Mouse (Mus musculus): ENCODE data around the gene Tmem131l. TPM values are rescaled to one million over a fixed set of nuclear protein-coding genes. Genes with fewer than 3 reads are reported as not detected.

The Tmem131l gene
- polyA plus RNA-seq, 1 experiment from 2014 or later, result 35.7 TPM

- H3K27me3 ChIP-seq (replicated peaks; ENCODE audit: control insufficient read depth, insufficient read depth, low read length), result no peaks in the 10 kb centered on the region
- H3K9me3 ChIP-seq (ENCODE audit: control insufficient read depth, low read length), result no peaks in the 10 kb centered on the region
- H3K4me3 ChIP-seq (ENCODE audit: low read depth, low read length), result no peak overlapping the region
- DNase-seq (ENCODE audit: low spot score) (no peak), ATAC-seq (replicated peaks; ENCODE audit: low FRiP score) (no peak)
- H3K4me2 ChIP-seq, result no peak overlapping the region
- WGBS, result 88% methylated on average over 4 of the region's 4 CpGs
- 0 out of 2 replicates have a peak, but pooled peaks cover 5% of the 10 kb centered on the region for H3K36me3 ChIP-seq (ENCODE audit: control insufficient read depth, insufficient read depth, low read length)
- no peak overlapping the region for H3K27ac ChIP-seq (ENCODE audit: low read depth, low read length)
- H3K9ac ChIP-seq (ENCODE audit: low read depth, low read length), result no peak overlapping the region
- peaks cover 13% of the 10 kb centered on the region for H3K4me1 ChIP-seq (replicated peaks; ENCODE audit: control insufficient read depth, insufficient read depth, low read length)
Measured at GRCm38 (mm10) chr3:84028968-84029367, 11.0 kb downstream of the Tmem131l start.

GRCm38 (mm10) chr3:84027691-84028159 is 12.2 kb downstream of the Tmem131l start:
- no peak overlapping the region for H3K4me3 ChIP-seq (ENCODE audit: low read depth, low read length)
- H3K9me3 ChIP-seq (ENCODE audit: control insufficient read depth, low read length), result no peaks in the 10 kb centered on the region
- 0 out of 2 replicates have a peak, but pooled peaks cover 5% of the 10 kb centered on the region for H3K36me3 ChIP-seq (ENCODE audit: control insufficient read depth, insufficient read depth, low read length)
- no peak overlapping the region for H3K9ac ChIP-seq (ENCODE audit: low read depth, low read length)
- no peak overlapping the region for H3K4me2 ChIP-seq
- WGBS, result 75% methylated on average over 8 of the region's 8 CpGs
- H3K27ac ChIP-seq (ENCODE audit: low read depth, low read length), result no peak overlapping the region
- DNase-seq (ENCODE audit: low spot score) (no peak), ATAC-seq (replicated peaks; ENCODE audit: low FRiP score) (no peak)
- H3K4me1 ChIP-seq (replicated peaks; ENCODE audit: control insufficient read depth, insufficient read depth, low read length), result peaks cover 9% of the 10 kb centered on the region
- no peaks in the 10 kb centered on the region for H3K27me3 ChIP-seq (replicated peaks; ENCODE audit: control insufficient read depth, insufficient read depth, low read length)

DNA sequence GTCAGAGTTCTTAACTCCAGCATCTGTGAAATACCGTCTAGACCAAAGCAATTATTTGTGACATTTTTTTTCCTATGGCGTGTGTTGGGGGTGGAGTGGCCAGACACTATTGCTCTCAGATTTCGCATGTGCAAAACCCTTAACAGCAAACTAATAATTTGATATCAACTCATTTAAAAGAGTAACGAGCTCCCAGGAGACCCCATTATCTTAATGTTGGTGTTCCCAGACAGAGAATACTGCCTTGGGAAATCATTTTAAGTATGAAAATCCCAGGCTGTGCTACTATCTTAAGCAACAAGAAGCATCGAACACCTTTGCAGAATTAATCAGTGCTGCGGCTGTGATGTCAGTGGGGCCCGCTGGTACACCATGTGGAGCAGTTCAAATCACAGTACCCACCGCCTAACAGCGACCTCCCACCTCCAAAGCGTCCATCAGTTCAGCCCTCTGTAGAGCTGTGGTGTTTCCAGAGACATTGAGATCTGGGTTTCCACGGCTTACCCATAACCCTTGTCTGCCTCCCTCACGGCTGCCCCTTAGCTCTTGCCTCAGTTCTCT is 15.4 kb downstream of the Tmem131l start:
- Histone ChIP-seq H3K9me3 (ENCODE audit: control insufficient read depth, low read length) (no peaks in the 10 kb centered on the region), H3K4me3 (ENCODE audit: low read depth, low read length) (no peak overlapping the region), H3K27me3 (replicated peaks; ENCODE audit: control insufficient read depth, insufficient read depth, low read length) (no peaks in the 10 kb centered on the region), H3K36me3 (ENCODE audit: control insufficient read depth, insufficient read depth, low read length) (no peaks in the 10 kb centered on the region), H3K9ac (ENCODE audit: low read depth, low read length) (no peak overlapping the region), H3K4me2 (no peak overlapping the region), H3K4me1 (replicated peaks; ENCODE audit: control insufficient read depth, insufficient read depth, low read length) (peaks cover 26% of the 10 kb centered on the region), H3K27ac (ENCODE audit: low read depth, low read length) (no peak overlapping the region)
- 81% methylated on average over 12 of the region's 12 CpGs for WGBS
- ATAC-seq (replicated peaks; ENCODE audit: low FRiP score), result no peak
- DNase-seq (ENCODE audit: low spot score), result no peak

DNA sequence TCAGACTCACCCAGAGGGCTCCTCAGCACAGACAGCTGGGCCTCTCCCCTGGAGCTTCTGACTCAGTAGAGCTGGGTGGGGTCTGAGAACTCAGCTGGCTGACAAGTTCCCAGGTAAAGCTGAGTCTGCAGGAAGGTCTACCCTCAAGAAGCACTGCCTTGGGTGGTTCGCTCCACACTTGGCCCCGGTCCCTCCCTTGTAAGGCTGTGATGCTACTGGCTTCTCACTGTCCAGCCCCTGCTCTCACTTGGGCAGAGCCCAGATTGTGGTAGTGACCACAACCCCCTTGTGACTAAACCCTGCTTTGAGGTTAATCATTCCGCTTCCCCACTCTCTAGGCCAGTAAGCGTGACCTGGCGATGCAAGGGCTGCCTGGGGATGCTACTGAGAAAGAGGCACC is 17.3 kb downstream of the Tmem131l start:
- no peaks in the 10 kb centered on the region for H3K9me3 ChIP-seq (ENCODE audit: control insufficient read depth, low read length)
- H3K27ac ChIP-seq (ENCODE audit: low read depth, low read length), result no peak overlapping the region
- no peak overlapping the region for H3K9ac ChIP-seq (ENCODE audit: low read depth, low read length)
- no peak overlapping the region for H3K4me3 ChIP-seq (ENCODE audit: low read depth, low read length)
- H3K27me3 ChIP-seq (replicated peaks; ENCODE audit: control insufficient read depth, insufficient read depth, low read length), result no peaks in the 10 kb centered on the region
- H3K4me1 ChIP-seq (replicated peaks; ENCODE audit: control insufficient read depth, insufficient read depth, low read length), result peaks cover 26% of the 10 kb centered on the region
- no peak overlapping the region; the same call in 1 of the 2 replicates for H3K4me2 ChIP-seq
- no peak for DNase-seq (ENCODE audit: low spot score)
- 72% methylated on average over 5 of the region's 5 CpGs for WGBS
- peak; percentile 75 for ATAC-seq (replicated peaks; ENCODE audit: low FRiP score)
- H3K36me3 ChIP-seq (ENCODE audit: control insufficient read depth, insufficient read depth, low read length), result 0 out of 2 replicates have a peak, but pooled peaks cover 7% of the 10 kb centered on the region

DNA sequence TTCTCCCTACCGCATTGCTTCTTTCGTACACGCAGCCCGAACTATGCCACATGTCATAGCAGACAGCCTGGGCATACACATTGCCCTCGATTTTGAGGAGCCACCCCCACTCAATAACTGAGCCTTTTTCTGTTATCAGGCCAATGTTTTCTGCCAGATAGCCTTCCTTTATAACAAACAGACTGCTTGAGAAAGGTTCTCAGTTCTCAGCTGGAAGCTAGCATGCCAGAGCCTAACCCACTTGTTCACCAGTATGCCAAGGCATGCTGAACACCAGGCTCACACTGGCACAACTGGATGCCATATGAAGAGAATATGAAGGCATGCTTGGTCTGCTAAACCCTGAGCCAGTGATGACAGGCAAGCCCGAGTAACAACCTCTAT is 17.8 kb downstream of the Tmem131l start:
- peaks cover 26% of the 10 kb centered on the region for H3K4me1 ChIP-seq (replicated peaks; ENCODE audit: control insufficient read depth, insufficient read depth, low read length)
- no peak overlapping the region for H3K9ac ChIP-seq (ENCODE audit: low read depth, low read length)
- WGBS, result 74% methylated on average over 6 of the region's 6 CpGs
- DNase-seq (ENCODE audit: low spot score), result no peak
- peak; percentile 53 for ATAC-seq (replicated peaks; ENCODE audit: low FRiP score)
- no peak overlapping the region for H3K4me3 ChIP-seq (ENCODE audit: low read depth, low read length)
- H3K9me3 ChIP-seq (ENCODE audit: control insufficient read depth, low read length), result no peaks in the 10 kb centered on the region
- no peaks in the 10 kb centered on the region for H3K27me3 ChIP-seq (replicated peaks; ENCODE audit: control insufficient read depth, insufficient read depth, low read length)
- H3K36me3 ChIP-seq (ENCODE audit: control insufficient read depth, insufficient read depth, low read length), result 0 out of 2 replicates have a peak, but pooled peaks cover 7% of the 10 kb centered on the region
- H3K4me2 ChIP-seq, result peak overlapping the region; percentile 23
- H3K27ac ChIP-seq (ENCODE audit: low read depth, low read length), result 0 out of 2 replicates have a peak overlapping the region, but pooled peaks have one; percentile 21

DNA sequence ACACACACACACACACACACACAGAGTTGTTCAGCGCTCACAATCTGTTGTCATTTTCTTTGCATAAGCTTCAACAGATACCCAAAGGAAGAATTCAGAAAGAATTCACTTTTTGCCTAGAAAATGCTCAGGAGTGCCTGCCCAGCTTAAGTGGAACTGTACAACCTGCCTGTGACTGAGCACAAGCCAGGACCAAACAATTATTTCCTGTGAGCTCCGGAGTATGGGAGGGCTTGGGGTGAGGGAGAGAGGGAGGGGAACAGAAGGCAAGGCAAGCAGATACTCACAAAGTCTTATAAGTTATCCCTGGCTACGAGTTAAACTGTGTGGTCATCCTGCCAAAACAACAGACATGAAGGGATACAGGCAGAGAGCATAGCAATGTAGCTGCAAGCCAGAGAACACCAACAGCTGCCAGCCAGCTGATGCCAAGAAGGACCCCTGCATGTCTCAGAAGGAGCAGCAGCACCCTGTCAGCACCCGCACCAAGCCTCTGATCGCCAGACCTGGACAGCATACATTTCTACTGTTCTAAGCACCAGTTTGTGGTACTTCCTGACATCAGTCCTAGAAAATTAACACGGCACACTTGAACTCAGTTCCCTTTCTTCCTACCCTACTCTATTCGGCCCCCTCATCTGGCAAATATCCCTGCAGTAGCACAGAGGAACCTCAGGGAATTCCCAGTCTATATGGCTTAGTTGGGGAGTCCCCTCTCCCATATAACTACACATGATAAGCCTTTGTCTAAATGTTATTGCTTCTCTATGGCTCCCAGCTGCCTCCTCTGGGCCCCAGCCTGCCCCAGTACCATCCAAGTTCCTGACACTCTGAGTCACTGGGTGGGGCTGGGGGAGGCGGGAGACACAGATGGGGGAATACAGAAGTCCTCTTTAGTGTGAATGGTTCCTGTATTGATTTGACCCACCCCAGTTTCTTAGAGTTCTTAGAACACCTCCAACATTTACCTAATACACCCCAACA is 18.5 kb downstream of the Tmem131l start:
- 73% methylated on average over 8 of the region's 8 CpGs for WGBS
- H3K4me2 ChIP-seq, result peak overlapping the region; percentile 23; the same call in 1 of the 2 replicates
- 0 out of 2 replicates have a peak, but pooled peaks cover 7% of the 10 kb centered on the region for H3K36me3 ChIP-seq (ENCODE audit: control insufficient read depth, insufficient read depth, low read length)
- DNase-seq (ENCODE audit: low spot score), result no peak
- no peaks in the 10 kb centered on the region for H3K9me3 ChIP-seq (ENCODE audit: control insufficient read depth, low read length)
- H3K9ac ChIP-seq (ENCODE audit: low read depth, low read length), result no peak overlapping the region
- no peaks in the 10 kb centered on the region for H3K27me3 ChIP-seq (replicated peaks; ENCODE audit: control insufficient read depth, insufficient read depth, low read length)
- H3K4me1 ChIP-seq (replicated peaks; ENCODE audit: control insufficient read depth, insufficient read depth, low read length), result peaks cover 26% of the 10 kb centered on the region
- H3K27ac ChIP-seq (ENCODE audit: low read depth, low read length), result 0 out of 2 replicates have a peak overlapping the region, but pooled peaks have one; percentile 21
- H3K4me3 ChIP-seq (ENCODE audit: low read depth, low read length), result no peak overlapping the region
- peak; percentile 74 for ATAC-seq (replicated peaks; ENCODE audit: low FRiP score)

- DNase-seq (ENCODE audit: low spot score), result no peak
- Histone ChIP-seq H3K4me3 (ENCODE audit: low read depth, low read length) (no peak overlapping the region), H3K27ac (ENCODE audit: low read depth, low read length) (no peak overlapping the region), H3K4me2 (no peak overlapping the region), H3K9ac (ENCODE audit: low read depth, low read length) (no peak overlapping the region), H3K4me1 (replicated peaks; ENCODE audit: control insufficient read depth, insufficient read depth, low read length) (peaks cover 27% of the 10 kb centered on the region), H3K36me3 (ENCODE audit: control insufficient read depth, insufficient read depth, low read length) (0 out of 2 replicates have a peak, but pooled peaks cover 7% of the 10 kb centered on the region), H3K27me3 (replicated peaks; ENCODE audit: control insufficient read depth, insufficient read depth, low read length) (no peaks in the 10 kb centered on the region), H3K9me3 (ENCODE audit: control insufficient read depth, low read length) (no peaks in the 10 kb centered on the region)
- WGBS, result 74% methylated on average over 3 of the region's 3 CpGs
- ATAC-seq (replicated peaks; ENCODE audit: low FRiP score), result no peak
Measured at GRCm38 (mm10) chr3:84020528-84020927, 19.4 kb downstream of the Tmem131l start.

GRCm38 (mm10) chr3:84015484-84016016 is 24.4 kb downstream of the Tmem131l start:
- ATAC-seq (replicated peaks; ENCODE audit: low FRiP score) (no peak), DNase-seq (ENCODE audit: low spot score) (no peak)
- H3K9me3 ChIP-seq (ENCODE audit: control insufficient read depth, low read length), result peaks cover 6% of the 10 kb centered on the region; the same call in 1 of the 2 replicates
- H3K27ac ChIP-seq (ENCODE audit: low read depth, low read length), result no peak overlapping the region
- no peak overlapping the region for H3K4me2 ChIP-seq
- H3K9ac ChIP-seq (ENCODE audit: low read depth, low read length), result no peak overlapping the region
- 73% methylated on average over 4 of the region's 4 CpGs for WGBS
- peaks cover 19% of the 10 kb centered on the region for H3K36me3 ChIP-seq (ENCODE audit: control insufficient read depth, insufficient read depth, low read length)
- H3K4me3 ChIP-seq (ENCODE audit: low read depth, low read length), result no peak overlapping the region
- peaks cover 3% of the 10 kb centered on the region; the same call in 1 of the 2 replicates for H3K4me1 ChIP-seq (replicated peaks; ENCODE audit: control insufficient read depth, insufficient read depth, low read length)
- no peaks in the 10 kb centered on the region for H3K27me3 ChIP-seq (replicated peaks; ENCODE audit: control insufficient read depth, insufficient read depth, low read length)
